Mouse (Mus musculus) myocyte (in vitro differentiated cells): ENCODE measurements around the gene Rpl38. TPM values are rescaled to one million over a fixed set of nuclear protein-coding genes. Genes with fewer than 3 reads are reported as not detected.

Experiments
- H3K27me3 ChIP-seq: one replicate; pipeline ENCODE4 v1.6.1; 2011; ENCODE audit not compliant: control insufficient read depth, insufficient read depth, insufficient read length
- H3K36me3 ChIP-seq: one replicate; pipeline ENCODE4 v1.6.1; 2011; ENCODE audit not compliant: control insufficient read depth, insufficient read depth
- H3K4me2 ChIP-seq: one replicate; pipeline ENCODE4 v1.6.1; 2011; ENCODE audit warnings: low read depth, control low read depth
- H3K4me3 ChIP-seq: one replicate; pipeline ENCODE4 v1.5.1; 2011; ENCODE audit warnings: mild to moderate bottlenecking, control low read depth, moderate library complexity
- H3K79me2 ChIP-seq: one replicate; pipeline ENCODE4 v1.6.1; 2011; ENCODE audit not compliant: control insufficient read depth, insufficient read depth
- H3ac ChIP-seq: one replicate; pipeline ENCODE4 v1.6.1; 2011; ENCODE audit not compliant: control insufficient read depth, insufficient read length
- CEBPB ChIP-seq: IDR thresholded peaks from 2 replicates; pipeline ENCODE4 v1.6.1; 2011; ENCODE audit warnings: mild to moderate bottlenecking, moderate library complexity; ENCODE audit not compliant: poor library complexity, insufficient read depth, severe bottlenecking
- E2F4 ChIP-seq: IDR thresholded peaks from one replicate; pipeline ENCODE4 v1.6.1; 2011; ENCODE audit warnings: mild to moderate bottlenecking, control low read depth, moderate library complexity; ENCODE audit not compliant: insufficient read depth
- MAX ChIP-seq: IDR thresholded peaks from one replicate; pipeline ENCODE4 v1.6.1; 2011; ENCODE audit warnings: low read depth, mild to moderate bottlenecking, control low read depth
- MYOD1 ChIP-seq, 3 experiments: IDR thresholded peaks; one replicate each; pipeline ENCODE4 v1.6.1; 2011; ENCODE audit warnings: control low read depth in 2 of 3, low read depth in 2 of 3, mild to moderate bottlenecking in 2 of 3, moderate library complexity in 1 of 3; ENCODE audit not compliant: insufficient read length in 2 of 3, control insufficient read depth in 1 of 3
- MYOG ChIP-seq, 3 experiments: IDR thresholded peaks; one replicate each; pipeline ENCODE4 v1.6.1; 2011; ENCODE audit warnings: control low read depth in 2 of 3, low read depth in 2 of 3, mild to moderate bottlenecking in 2 of 3; ENCODE audit not compliant: insufficient read length in 2 of 3, control insufficient read depth in 1 of 3, insufficient read depth in 1 of 3
- POLR2A ChIP-seq: IDR thresholded peaks from one replicate; pipeline ENCODE4 v1.6.1; 2011; ENCODE audit warnings: low read depth, mild to moderate bottlenecking, control low read depth, moderate library complexity; ENCODE audit not compliant: insufficient read length
- POLR2AphosphoS2 ChIP-seq: IDR thresholded peaks from one replicate; pipeline ENCODE4 v1.6.1; 2011; ENCODE audit warnings: low read depth, control low read depth; ENCODE audit not compliant: insufficient read length
- REST ChIP-seq: IDR thresholded peaks from one replicate; pipeline ENCODE4 v1.6.1; 2011; ENCODE audit warnings: mild to moderate bottlenecking, control low read depth, moderate library complexity; ENCODE audit not compliant: insufficient read depth, insufficient read length
- SRF ChIP-seq: IDR thresholded peaks from one replicate; pipeline ENCODE4 v1.6.1; 2011; ENCODE audit warnings: low read depth; ENCODE audit not compliant: control insufficient read depth, insufficient read length
- TCF12 ChIP-seq: IDR thresholded peaks from one replicate; pipeline ENCODE4 v1.6.1; 2011; ENCODE audit warnings: mild to moderate bottlenecking, control low read depth; ENCODE audit not compliant: poor library complexity, insufficient read depth, severe bottlenecking
- TCF3 ChIP-seq: IDR thresholded peaks from one replicate; pipeline ENCODE4 v1.6.1; 2011; ENCODE audit warnings: low read depth, control low read depth; ENCODE audit not compliant: insufficient read length
- USF1 ChIP-seq: IDR thresholded peaks from one replicate; pipeline ENCODE4 v1.6.1; 2011; ENCODE audit warnings: low read depth, mild to moderate bottlenecking, control low read depth, moderate library complexity
- polyA plus RNA-seq: library from polyadenylated mRNA; unstranded; fragments of >200 nt; fragmentation: generic; extraction: Trizol; gene quantifications from one replicate; pipeline ENCODE4 v1.2.1, GENCODE M21; 2012; ENCODE audit warnings: missing spikeins

Rpl38 gene
- polyA plus RNA-seq, 1 experiment: 3,783 TPM

- H3K79me2 ChIP-seq: peaks cover 54% of the 10 kb centered on the region
- TF ChIP-seq USF1 (no peak), TCF12 (no peak), MYOD1 (IDR thresholded peaks at IDR 0.05; ENCODE audit: control insufficient read depth in 1 of 3, insufficient read length in 2 of 3, low read depth in 2 of 3) (no peak), POLR2AphosphoS2 (no peak), E2F4 (no peak), REST (no peak), TCF3 (no peak), CEBPB (no peak), MAX (no peak), MYOG (IDR thresholded peaks at IDR 0.05; ENCODE audit: control insufficient read depth in 1 of 3, insufficient read depth in 1 of 3, insufficient read length in 2 of 3, low read depth in 2 of 3) (no peak), POLR2A (no peak), SRF (no peak)
- peaks cover 30% of the 10 kb centered on the region for H3K36me3 ChIP-seq
- no peaks in the 10 kb centered on the region for H3K27me3 ChIP-seq
- no peak overlapping the region for H3ac ChIP-seq
- no peak overlapping the region for H3K4me2 ChIP-seq
- no peak overlapping the region for H3K4me3 ChIP-seq
Observed at GRCm38 (mm10) chr11:114686221-114686959, 18.1 kb downstream of the Rpl38 start.

GRCm38 (mm10) chr11:114687574-114688188 is 19.4 kb downstream of the Rpl38 start:
- no peak overlapping the region for H3K4me3 ChIP-seq
- no peak overlapping the region for H3K4me2 ChIP-seq
- H3K27me3 ChIP-seq: no peaks in the 10 kb centered on the region
- H3ac ChIP-seq: no peak overlapping the region
- H3K79me2 ChIP-seq: peaks cover 46% of the 10 kb centered on the region
- peaks cover 38% of the 10 kb centered on the region for H3K36me3 ChIP-seq
- TF ChIP-seq POLR2AphosphoS2: peak; percentile 25
- no peak for TF ChIP-seq TCF3

GRCm38 (mm10) chr11:114688729-114689128 is 20.4 kb downstream of the Rpl38 start:
- no peak for TF ChIP-seq TCF12
- TF ChIP-seq SRF: no peak
- no peak for TF ChIP-seq E2F4
- TF ChIP-seq USF1: no peak
- no peak for TF ChIP-seq TCF3
- TF ChIP-seq POLR2A: no peak
- no peaks in the 10 kb centered on the region for H3K27me3 ChIP-seq
- H3K79me2 ChIP-seq: peaks cover 35% of the 10 kb centered on the region
- H3K4me3 ChIP-seq: no peak overlapping the region
- peaks cover 47% of the 10 kb centered on the region for H3K36me3 ChIP-seq
- H3K4me2 ChIP-seq: no peak overlapping the region
- no peak overlapping the region for H3ac ChIP-seq

GRCm38 (mm10) chr11:114690192-114690591 is 21.9 kb downstream of the Rpl38 start:
- Histone ChIP-seq H3K79me2 (peaks cover 22% of the 10 kb centered on the region), H3ac (no peak overlapping the region), H3K4me3 (no peak overlapping the region), H3K4me2 (no peak overlapping the region), H3K27me3 (no peaks in the 10 kb centered on the region), H3K36me3 (peaks cover 47% of the 10 kb centered on the region)
- peak; percentile 13 for TF ChIP-seq POLR2AphosphoS2
- TF ChIP-seq TCF12: no peak
- no peak for TF ChIP-seq USF1
- no peak for TF ChIP-seq TCF3

- no peak overlapping the region for H3K4me3 ChIP-seq
- peaks cover 9% of the 10 kb centered on the region for H3K79me2 ChIP-seq
- no peak overlapping the region for H3ac ChIP-seq
- H3K36me3 ChIP-seq: peaks cover 47% of the 10 kb centered on the region
- no peaks in the 10 kb centered on the region for H3K27me3 ChIP-seq
- TF ChIP-seq USF1 (no peak), REST (no peak)
- no peak overlapping the region for H3K4me2 ChIP-seq
Observed at GRCm38 (mm10) chr11:114691454-114692182, 23.3 kb downstream of the Rpl38 start.
